Comparison of ENCODE assay signal across 8 mouse cellular contexts in genomic region chr13:28417929-28418881, GRCm38 (mm10).
DNase-seq lines count a peak whose midpoint lies in the region; ATAC-seq lines count a peak whose summit lies in the region.

No protein-coding gene starts in this region.

- WGBS in hindbrain, embryonic 16.5 days = 9% methylated on average over 11 of the region's 11 CpGs

- peak overlapping the region; percentile 93 for H3K27ac ChIP-seq in hindbrain, embryonic 16.5 days (ENCODE audit: low read depth, low read length)

- peak; percentile 48 for DNase-seq in T-cell, adult 2 months (ENCODE audit: low spot score)
- peak; percentile 57 for DNase-seq in embryo, embryonic 10 days (ENCODE audit: low spot score)
- peak; percentile 54 for DNase-seq in gastrocnemius, postnatal 10 days
- DNase-seq in left cerebral cortex, adult 18-20 months (ENCODE audit: low spot score in 2 of 2) = peak; percentile 35 to 47
- peak; percentile 36 for DNase-seq in lung, postnatal 25 days (ENCODE audit: low spot score)
- peak; percentile 39 for DNase-seq in ovary, postnatal 36 days (ENCODE audit: low spot score)
- no peak for DNase-seq in spleen, adult 18-20 months

- H3K4me1 ChIP-seq in hindbrain, embryonic 16.5 days (ENCODE audit: control insufficient read depth, insufficient read depth, low read depth, low read length) = peaks cover 29% of the 10 kb centered on the region

- H3K27me3 ChIP-seq in hindbrain, embryonic 16.5 days (replicated peaks; ENCODE audit: control insufficient read depth, insufficient read depth, low read length) = no peaks in the 10 kb centered on the region

- H3K9me3 ChIP-seq in hindbrain, embryonic 16.5 days (ENCODE audit: control insufficient read depth, low read length) = no peaks in the 10 kb centered on the region

- ATAC-seq in hindbrain, embryonic 16.5 days = peak; percentile 43

- peak overlapping the region; percentile 68 for H3K9ac ChIP-seq in hindbrain, embryonic 16.5 days (ENCODE audit: low read depth, low read length)

- peak overlapping the region; percentile 43 for H3K4me3 ChIP-seq in hindbrain, embryonic 16.5 days (ENCODE audit: low read length)

- peak overlapping the region; percentile 62 for H3K4me2 ChIP-seq in hindbrain, embryonic 16.5 days (ENCODE audit: low read length)

- no peaks in the 10 kb centered on the region for H3K36me3 ChIP-seq in hindbrain, embryonic 16.5 days (ENCODE audit: control insufficient read depth, insufficient read depth, low read length)

Comparison
In these comparisons a context has a peak if more than half of its experiments do, and no peak if none do; other contexts are left out.
1. DNase-seq: peak in T-cell, adult 2 months (single experiment), embryo, embryonic 10 days (single experiment), gastrocnemius, postnatal 10 days (single experiment), left cerebral cortex, adult 18-20 months (2 of 2), lung, postnatal 25 days (single experiment) and ovary, postnatal 36 days (single experiment); none in spleen, adult 18-20 months (0 of 2).